Mouse (Mus musculus): ENCODE results near the gene Dapp1. TPM values are rescaled to one million over a fixed set of nuclear protein-coding genes. Genes with fewer than 3 reads are reported as not detected.
A peak's percentile ranks its signal among the peaks of the same experiment; 100 is the strongest.

The Dapp1 gene
- 1.0 and 1.2 TPM in 2 replicates for polyA plus RNA-seq (2014; fragmentation: Nextera tagmentation; extraction: Ambion mirVana)

- Histone ChIP-seq H3K4me2 (ENCODE audit: low read length) (peak within 1 kb of the TSS; percentile 36), H3K27me3 (ENCODE audit: control insufficient read depth, insufficient read depth, low read length) (no peaks in the 10 kb centered on the region), H3K36me3 (ENCODE audit: control insufficient read depth, insufficient read depth, low read length) (no peaks in the 10 kb centered on the region), H3K27ac (replicated peaks; ENCODE audit: low read depth, low read length) (no peak within 1 kb of the TSS), H3K4me3 (replicated peaks; ENCODE audit: low read depth, low read length) (peak within 1 kb of the TSS; percentile 15; the same call in 1 of the 2 replicates), H3K4me1 (ENCODE audit: control insufficient read depth, insufficient read depth, low read length) (peaks cover 9% of the 10 kb centered on the region), H3K9me3 (ENCODE audit: control insufficient read depth, low read length) (no peaks in the 10 kb centered on the region), H3K9ac (replicated peaks; ENCODE audit: low read length) (no peak within 1 kb of the TSS)
- WGBS: 18% methylated on average over 10 of the region's 10 CpGs
- DNase-seq: peak; percentile 36
- no peak for ATAC-seq (ENCODE audit: low FRiP score, low TSS enrichment)
These were observed at the start of gene Dapp1 for GRCm38 (mm10) chr3:137981382-137981750. Dapp1 (minus strand) TSS chr3:137981545.

DNA sequence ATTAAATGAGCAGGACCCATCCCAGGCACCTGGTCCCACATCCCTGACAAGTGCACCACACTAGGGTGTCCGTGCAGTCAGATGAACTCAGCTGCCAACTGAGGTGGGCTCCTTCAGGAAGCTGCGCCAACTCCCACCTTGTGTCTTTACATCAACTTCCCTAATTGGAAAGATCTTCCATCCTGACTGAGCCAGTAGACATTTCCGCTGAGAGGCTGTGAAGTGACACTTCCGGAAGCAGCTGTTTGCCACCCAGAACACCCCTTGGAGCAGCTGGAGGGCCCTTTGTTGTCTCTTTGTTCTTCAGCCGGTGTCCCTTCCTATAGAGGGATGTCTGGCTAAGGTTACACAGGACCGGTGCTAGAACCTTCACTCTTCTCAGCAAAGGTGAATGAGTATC, 49.2 kb upstream of the Dapp1 start:
- Histone ChIP-seq H3K27me3 (ENCODE audit: control insufficient read depth, insufficient read depth, low read length) (no peaks in the 10 kb centered on the region), H3K4me1 (ENCODE audit: control insufficient read depth, insufficient read depth, low read length) (no peaks in the 10 kb centered on the region), H3K4me2 (ENCODE audit: low read length) (no peak overlapping the region), H3K36me3 (ENCODE audit: control insufficient read depth, insufficient read depth, low read length) (no peaks in the 10 kb centered on the region), H3K9ac (replicated peaks; ENCODE audit: low read length) (no peak overlapping the region), H3K4me3 (replicated peaks; ENCODE audit: low read depth, low read length) (no peak overlapping the region), H3K27ac (replicated peaks; ENCODE audit: low read depth, low read length) (no peak overlapping the region), H3K9me3 (ENCODE audit: control insufficient read depth, low read length) (no peaks in the 10 kb centered on the region)
- DNase-seq (no peak), ATAC-seq (ENCODE audit: low FRiP score, low TSS enrichment) (no peak)
- 90% methylated on average over 6 of the region's 6 CpGs for WGBS

DNA sequence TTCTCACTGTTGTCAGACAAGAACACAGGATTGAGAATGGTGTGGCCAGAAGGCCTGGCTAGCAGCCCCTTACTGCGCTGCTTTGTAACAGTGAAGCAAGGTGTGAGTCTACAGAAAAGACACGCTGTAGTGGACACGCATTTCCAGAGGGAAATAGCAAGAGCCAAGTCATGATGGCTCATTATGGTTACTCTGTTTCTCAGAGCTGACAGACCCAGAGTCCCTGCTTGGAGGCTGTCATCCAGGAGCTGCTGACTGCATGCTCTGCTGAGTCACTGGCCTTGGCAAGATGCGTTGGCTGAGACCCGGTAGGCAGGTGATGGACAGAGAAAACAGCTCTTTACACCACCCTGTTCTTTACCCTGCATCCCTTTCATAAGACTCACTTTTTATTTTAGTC, 48.0 kb upstream of the Dapp1 start:
- Histone ChIP-seq H3K27ac (replicated peaks; ENCODE audit: low read depth, low read length) (no peak overlapping the region), H3K4me3 (replicated peaks; ENCODE audit: low read depth, low read length) (no peak overlapping the region), H3K4me1 (ENCODE audit: control insufficient read depth, insufficient read depth, low read length) (no peaks in the 10 kb centered on the region), H3K27me3 (ENCODE audit: control insufficient read depth, insufficient read depth, low read length) (no peaks in the 10 kb centered on the region), H3K9me3 (ENCODE audit: control insufficient read depth, low read length) (no peaks in the 10 kb centered on the region), H3K4me2 (ENCODE audit: low read length) (no peak overlapping the region), H3K36me3 (ENCODE audit: control insufficient read depth, insufficient read depth, low read length) (no peaks in the 10 kb centered on the region), H3K9ac (replicated peaks; ENCODE audit: low read length) (no peak overlapping the region)
- no peak for ATAC-seq (ENCODE audit: low FRiP score, low TSS enrichment)
- WGBS: 91% methylated on average over 5 of the region's 5 CpGs
- DNase-seq: no peak

DNA sequence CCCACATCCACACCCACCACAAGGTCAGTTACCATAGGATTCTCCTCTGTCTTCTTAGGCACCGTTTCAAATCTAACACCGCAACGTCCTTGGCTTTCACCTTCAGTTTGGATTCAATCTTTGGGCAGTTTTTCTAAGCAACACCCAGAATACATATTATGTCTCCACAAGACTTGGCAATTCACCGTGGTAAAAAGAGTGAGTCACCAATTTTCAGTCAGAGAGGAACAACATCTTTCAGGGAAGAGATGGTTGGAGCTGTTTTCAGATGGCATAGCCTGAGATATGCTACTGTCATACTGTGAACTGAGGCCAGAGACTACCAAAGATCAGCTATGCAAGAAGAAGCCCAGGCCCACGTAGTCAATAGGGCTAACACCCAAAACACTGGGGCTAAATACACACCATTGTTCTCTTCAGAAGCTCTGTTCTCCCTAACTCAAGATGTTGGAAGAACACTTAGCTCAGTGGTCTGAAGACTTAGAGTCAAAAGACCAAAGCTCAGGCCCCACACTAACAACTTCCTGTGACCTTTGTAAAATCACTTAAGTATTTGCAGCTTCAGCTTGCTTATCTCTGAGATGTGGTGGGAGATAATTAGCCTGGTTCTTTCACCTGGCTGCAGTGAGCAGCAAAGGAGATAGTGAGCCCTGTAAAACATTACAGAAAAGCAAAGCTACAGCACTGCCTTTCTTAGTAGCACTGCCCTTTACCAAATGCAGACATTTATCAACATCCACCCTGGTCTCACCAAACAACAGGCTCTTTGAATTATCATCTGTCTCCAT, 46.4 kb upstream of the Dapp1 start:
- no peaks in the 10 kb centered on the region for H3K4me1 ChIP-seq (ENCODE audit: control insufficient read depth, insufficient read depth, low read length)
- H3K27me3 ChIP-seq (ENCODE audit: control insufficient read depth, insufficient read depth, low read length): no peaks in the 10 kb centered on the region
- ATAC-seq (ENCODE audit: low FRiP score, low TSS enrichment) (no peak), DNase-seq (no peak)
- 85% methylated on average over 5 of the region's 5 CpGs for WGBS
- H3K36me3 ChIP-seq (ENCODE audit: control insufficient read depth, insufficient read depth, low read length): no peaks in the 10 kb centered on the region
- H3K9ac ChIP-seq (replicated peaks; ENCODE audit: low read length): no peak overlapping the region
- no peak overlapping the region for H3K27ac ChIP-seq (replicated peaks; ENCODE audit: low read depth, low read length)
- no peak overlapping the region for H3K4me3 ChIP-seq (replicated peaks; ENCODE audit: low read depth, low read length)
- no peak overlapping the region for H3K4me2 ChIP-seq (ENCODE audit: low read length)
- no peaks in the 10 kb centered on the region for H3K9me3 ChIP-seq (ENCODE audit: control insufficient read depth, low read length)

- H3K9ac ChIP-seq (replicated peaks; ENCODE audit: low read length): no peak overlapping the region
- H3K36me3 ChIP-seq (ENCODE audit: control insufficient read depth, insufficient read depth, low read length): no peaks in the 10 kb centered on the region
- 90% methylated on average over 10 of the region's 10 CpGs for WGBS
- no peaks in the 10 kb centered on the region for H3K27me3 ChIP-seq (ENCODE audit: control insufficient read depth, insufficient read depth, low read length)
- no peak overlapping the region for H3K27ac ChIP-seq (replicated peaks; ENCODE audit: low read depth, low read length)
- no peak for DNase-seq
- no peaks in the 10 kb centered on the region for H3K9me3 ChIP-seq (ENCODE audit: control insufficient read depth, low read length)
- ATAC-seq (ENCODE audit: low FRiP score, low TSS enrichment): no peak
- no peak overlapping the region for H3K4me2 ChIP-seq (ENCODE audit: low read length)
- no peak overlapping the region for H3K4me3 ChIP-seq (replicated peaks; ENCODE audit: low read depth, low read length)
- H3K4me1 ChIP-seq (ENCODE audit: control insufficient read depth, insufficient read depth, low read length): no peaks in the 10 kb centered on the region
These were observed 44.9 kb upstream of the Dapp1 start for GRCm38 (mm10) chr3:138026286-138026685.

DNA sequence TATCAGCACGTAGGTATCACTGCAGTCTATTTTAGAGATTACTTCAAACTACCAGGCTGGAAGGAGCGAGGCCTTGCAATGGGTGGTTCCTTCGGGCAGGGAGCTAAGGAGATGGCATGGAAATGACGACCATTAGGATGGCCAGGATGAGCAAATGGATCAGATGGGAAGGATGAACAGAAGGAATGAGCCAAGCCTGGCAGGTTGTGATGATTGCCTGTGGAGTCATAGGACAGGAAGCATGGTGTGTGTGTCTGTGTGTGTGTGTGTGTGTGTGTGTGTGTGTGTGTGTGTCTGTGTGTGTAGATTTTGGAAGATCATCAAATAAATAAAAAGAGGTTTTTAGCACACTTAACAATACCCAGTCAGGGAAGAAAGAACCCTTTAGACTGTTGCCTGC, 41.3 kb upstream of the Dapp1 start:
- ATAC-seq (ENCODE audit: low FRiP score, low TSS enrichment): no peak
- 76% methylated on average over 4 of the region's 4 CpGs for WGBS
- Histone ChIP-seq H3K27ac (replicated peaks; ENCODE audit: low read depth, low read length) (no peak overlapping the region), H3K4me3 (replicated peaks; ENCODE audit: low read depth, low read length) (no peak overlapping the region), H3K27me3 (ENCODE audit: control insufficient read depth, insufficient read depth, low read length) (no peaks in the 10 kb centered on the region), H3K9me3 (ENCODE audit: control insufficient read depth, low read length) (no peaks in the 10 kb centered on the region), H3K4me1 (ENCODE audit: control insufficient read depth, insufficient read depth, low read length) (no peaks in the 10 kb centered on the region), H3K9ac (replicated peaks; ENCODE audit: low read length) (no peak overlapping the region), H3K4me2 (ENCODE audit: low read length) (no peak overlapping the region), H3K36me3 (ENCODE audit: control insufficient read depth, insufficient read depth, low read length) (no peaks in the 10 kb centered on the region)
- DNase-seq: no peak

- H3K27ac ChIP-seq (replicated peaks; ENCODE audit: low read depth, low read length): no peak overlapping the region
- H3K27me3 ChIP-seq (ENCODE audit: control insufficient read depth, insufficient read depth, low read length): no peaks in the 10 kb centered on the region
- ATAC-seq (ENCODE audit: low FRiP score, low TSS enrichment): no peak
- no peak overlapping the region for H3K4me2 ChIP-seq (ENCODE audit: low read length)
- no peak for DNase-seq
- H3K4me3 ChIP-seq (replicated peaks; ENCODE audit: low read depth, low read length): no peak overlapping the region
- no peaks in the 10 kb centered on the region for H3K36me3 ChIP-seq (ENCODE audit: control insufficient read depth, insufficient read depth, low read length)
- no peaks in the 10 kb centered on the region for H3K4me1 ChIP-seq (ENCODE audit: control insufficient read depth, insufficient read depth, low read length)
- WGBS: 66% methylated on average over 4 of the region's 4 CpGs
- H3K9me3 ChIP-seq (ENCODE audit: control insufficient read depth, low read length): no peaks in the 10 kb centered on the region
- no peak overlapping the region for H3K9ac ChIP-seq (replicated peaks; ENCODE audit: low read length)
These were observed 40.7 kb upstream of the Dapp1 start for GRCm38 (mm10) chr3:138022003-138022402.

GRCm38 (mm10) chr3:138016810-138017209, 35.5 kb upstream of the Dapp1 start:
- peak; percentile 67 for DNase-seq
- Histone ChIP-seq H3K9me3 (ENCODE audit: control insufficient read depth, low read length) (no peaks in the 10 kb centered on the region), H3K4me1 (ENCODE audit: control insufficient read depth, insufficient read depth, low read length) (no peaks in the 10 kb centered on the region), H3K9ac (replicated peaks; ENCODE audit: low read length) (no peak overlapping the region), H3K4me2 (ENCODE audit: low read length) (peak overlapping the region; percentile 21), H3K27ac (replicated peaks; ENCODE audit: low read depth, low read length) (peak overlapping the region; percentile 49), H3K27me3 (ENCODE audit: control insufficient read depth, insufficient read depth, low read length) (no peaks in the 10 kb centered on the region), H3K4me3 (replicated peaks; ENCODE audit: low read depth, low read length) (no peak overlapping the region), H3K36me3 (ENCODE audit: control insufficient read depth, insufficient read depth, low read length) (no peaks in the 10 kb centered on the region)
- WGBS: 49% methylated on average over 12 of the region's 12 CpGs
- no peak for ATAC-seq (ENCODE audit: low FRiP score, low TSS enrichment)

- Histone ChIP-seq H3K4me2 (ENCODE audit: low read length) (no peak overlapping the region), H3K9me3 (ENCODE audit: control insufficient read depth, low read length) (no peaks in the 10 kb centered on the region), H3K36me3 (ENCODE audit: control insufficient read depth, insufficient read depth, low read length) (no peaks in the 10 kb centered on the region), H3K4me3 (replicated peaks; ENCODE audit: low read depth, low read length) (no peak overlapping the region), H3K27me3 (ENCODE audit: control insufficient read depth, insufficient read depth, low read length) (no peaks in the 10 kb centered on the region), H3K9ac (replicated peaks; ENCODE audit: low read length) (no peak overlapping the region), H3K4me1 (ENCODE audit: control insufficient read depth, insufficient read depth, low read length) (no peaks in the 10 kb centered on the region), H3K27ac (replicated peaks; ENCODE audit: low read depth, low read length) (no peak overlapping the region)
- ATAC-seq (ENCODE audit: low FRiP score, low TSS enrichment) (no peak), DNase-seq (no peak)
- WGBS: 88% methylated on average over 2 of the region's 2 CpGs
These were observed 33.4 kb upstream of the Dapp1 start for GRCm38 (mm10) chr3:138014725-138015124.

Data from midbrain, embryonic 14.5 days (tissue).